Mouse (Mus musculus): Measurements from ENCODE around the gene Tnks1bp1.

The Tnks1bp1 gene

DNA sequence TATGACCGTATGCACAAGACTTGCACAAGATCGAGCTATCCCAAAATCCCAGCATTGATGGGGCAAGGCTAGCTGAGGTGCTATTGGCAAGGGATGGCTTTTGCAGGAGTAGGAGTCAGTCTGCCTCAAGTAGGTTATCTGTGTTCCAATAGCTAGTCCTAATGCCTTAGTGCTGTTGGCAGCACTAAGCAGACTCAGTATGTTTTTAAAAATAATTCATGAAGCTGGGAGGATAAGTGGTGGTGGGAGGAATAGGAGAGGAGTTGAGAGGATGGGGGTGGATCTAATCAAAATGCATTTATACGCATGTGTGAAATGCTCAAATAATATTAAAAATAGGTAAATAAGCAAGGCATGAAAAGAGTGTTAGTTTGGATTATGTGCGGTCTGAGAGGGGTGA is 43.5 kb downstream of the Tnks1bp1 start:
- DNase-seq (ENCODE audit: low read depth): no peak

DNA sequence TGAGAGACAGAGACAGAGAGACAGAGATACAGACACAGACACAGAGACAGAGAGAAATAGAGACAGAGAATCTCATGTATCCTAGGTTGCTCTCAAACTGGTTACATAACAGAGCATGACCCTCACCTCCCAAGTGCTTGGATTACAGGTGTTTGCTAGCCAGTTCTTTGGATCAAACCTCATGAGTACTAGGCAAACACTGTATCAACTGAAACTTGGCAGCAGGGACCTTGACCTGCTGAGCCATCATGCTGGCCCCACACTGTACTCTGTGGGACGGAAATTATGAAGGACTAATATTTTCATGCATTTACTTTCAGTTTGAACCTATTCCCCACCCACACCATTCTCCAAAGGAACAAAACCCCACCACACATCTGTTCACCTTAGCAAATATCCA is 45.6 kb downstream of the Tnks1bp1 start:
- no peak for DNase-seq (ENCODE audit: low read depth)

DNA sequence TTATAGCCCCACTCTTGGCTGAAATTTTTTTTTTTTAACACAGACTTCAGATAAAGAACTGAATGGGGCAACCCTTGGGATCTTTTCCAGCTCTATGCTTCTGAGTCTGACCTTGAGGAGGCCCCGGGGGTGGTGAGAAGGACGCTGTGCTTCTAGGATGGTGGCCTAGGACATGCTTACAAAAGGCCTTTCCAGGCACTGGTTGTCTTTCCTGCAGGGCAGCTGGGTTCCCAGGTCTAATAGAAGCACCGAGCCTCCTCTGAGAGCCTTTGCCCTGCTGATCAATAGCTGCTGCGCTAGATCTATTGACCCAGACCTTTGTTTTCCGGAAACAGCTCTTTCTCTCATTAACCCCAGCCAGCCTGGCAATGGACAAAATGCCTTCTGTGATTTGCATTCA is 48.1 kb downstream of the Tnks1bp1 start:
- DNase-seq (ENCODE audit: low read depth): no peak

DNA sequence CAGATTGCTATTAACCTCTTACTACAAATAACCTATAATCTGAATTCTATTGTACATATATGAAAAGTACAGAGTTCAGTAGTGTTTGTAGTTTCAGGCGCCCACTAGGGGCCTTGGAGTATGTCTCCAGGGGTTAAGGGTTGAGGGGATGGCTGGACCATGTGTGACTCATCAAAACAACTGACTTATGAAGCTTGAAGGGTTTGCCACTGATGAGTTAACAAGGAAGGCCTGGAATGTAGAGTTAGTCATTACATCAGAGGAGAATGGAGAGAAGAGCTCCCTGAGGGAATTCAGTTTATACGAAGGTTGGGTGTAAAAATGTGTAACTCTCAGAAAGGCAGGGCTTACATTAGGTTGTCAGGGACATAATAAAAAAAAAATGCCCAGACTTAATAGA is 50.2 kb downstream of the Tnks1bp1 start:
- DNase-seq (ENCODE audit: low read depth): no peak

DNA sequence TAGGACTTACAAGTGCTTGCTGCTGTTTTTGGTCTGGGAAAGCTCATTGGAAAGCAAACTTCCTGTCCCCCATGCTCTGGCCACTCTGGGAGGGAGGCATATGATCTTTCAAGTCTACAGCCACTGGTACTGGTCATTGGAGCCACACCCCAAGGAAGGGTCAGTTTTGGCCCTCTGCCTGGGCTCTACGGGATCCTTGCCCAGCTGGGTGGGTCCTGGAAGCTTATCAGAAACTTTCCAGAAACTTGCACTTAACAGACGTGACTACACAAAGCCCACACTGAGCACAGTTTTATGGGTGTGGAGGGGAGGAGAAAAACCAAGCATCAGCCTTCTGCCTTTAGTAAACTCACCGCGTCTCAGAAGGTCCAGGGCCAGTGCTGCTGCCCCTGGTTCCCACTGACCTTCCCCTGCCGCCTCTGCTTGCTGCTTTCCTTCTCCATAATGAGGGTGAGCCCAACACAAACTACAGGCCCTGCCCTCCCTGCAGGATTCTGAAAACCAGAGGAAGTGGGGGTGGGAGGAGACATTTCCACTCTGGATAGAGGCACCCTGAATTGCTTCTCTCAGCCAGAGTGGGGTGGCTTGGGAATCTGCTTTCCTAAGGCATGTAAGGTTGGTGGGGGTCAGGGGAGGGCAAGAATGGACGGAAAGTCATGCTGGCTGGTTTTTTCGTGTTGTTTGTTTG is 51.1 kb downstream of the Tnks1bp1 start:
- DNase-seq (ENCODE audit: low read depth): peak; percentile 75

DNA sequence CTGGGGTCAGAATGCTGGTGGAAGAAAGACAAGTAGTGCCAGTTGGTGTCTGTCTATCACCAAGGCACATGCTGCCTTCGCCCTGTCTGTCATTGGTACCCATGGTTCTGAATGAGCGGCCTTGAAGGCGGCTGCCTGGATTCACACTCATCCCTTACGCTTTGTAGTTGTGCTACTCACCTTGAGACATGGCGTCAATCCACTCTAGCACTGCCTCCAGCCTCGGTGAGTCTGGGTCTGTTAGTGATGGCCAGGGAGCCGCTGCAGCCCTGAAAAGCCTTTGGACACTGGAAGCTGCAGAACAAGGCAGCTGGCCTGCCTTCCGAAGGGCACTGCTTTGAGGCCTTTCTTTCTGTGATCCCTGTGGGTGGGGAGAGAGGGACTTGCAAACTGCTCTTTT is 55.4 kb downstream of the Tnks1bp1 start:
- no peak for DNase-seq (ENCODE audit: low read depth)

DNA sequence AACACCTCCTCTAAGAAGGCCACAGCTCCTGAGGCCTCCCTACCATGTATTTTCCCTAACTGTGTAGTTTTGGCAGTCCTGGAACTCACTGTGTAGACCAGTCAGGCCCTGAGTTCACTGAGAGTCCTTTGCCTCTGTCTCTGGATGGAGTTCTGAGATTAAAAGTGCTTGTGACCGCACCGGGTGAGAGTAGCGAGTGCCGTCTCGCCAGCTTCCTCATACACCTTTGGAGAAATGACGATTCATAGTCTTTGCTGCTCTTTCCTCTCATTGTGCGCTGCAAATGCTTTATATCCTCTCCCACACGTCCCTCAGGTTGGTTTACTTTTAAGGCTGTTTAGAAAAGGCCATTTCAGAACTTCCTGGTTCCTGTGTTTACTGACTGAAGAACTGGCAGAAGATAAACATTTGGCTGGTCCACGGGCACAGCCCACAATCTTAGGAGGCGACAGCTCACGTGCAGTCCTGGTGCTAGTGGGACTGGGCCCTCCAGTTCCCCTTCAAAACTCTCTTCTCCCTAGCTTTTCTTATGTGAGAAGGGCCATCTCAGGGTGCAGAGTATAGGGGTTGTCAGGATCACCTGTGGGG is 57.7 kb downstream of the Tnks1bp1 start:
- DNase-seq (ENCODE audit: low read depth): no peak

DNA sequence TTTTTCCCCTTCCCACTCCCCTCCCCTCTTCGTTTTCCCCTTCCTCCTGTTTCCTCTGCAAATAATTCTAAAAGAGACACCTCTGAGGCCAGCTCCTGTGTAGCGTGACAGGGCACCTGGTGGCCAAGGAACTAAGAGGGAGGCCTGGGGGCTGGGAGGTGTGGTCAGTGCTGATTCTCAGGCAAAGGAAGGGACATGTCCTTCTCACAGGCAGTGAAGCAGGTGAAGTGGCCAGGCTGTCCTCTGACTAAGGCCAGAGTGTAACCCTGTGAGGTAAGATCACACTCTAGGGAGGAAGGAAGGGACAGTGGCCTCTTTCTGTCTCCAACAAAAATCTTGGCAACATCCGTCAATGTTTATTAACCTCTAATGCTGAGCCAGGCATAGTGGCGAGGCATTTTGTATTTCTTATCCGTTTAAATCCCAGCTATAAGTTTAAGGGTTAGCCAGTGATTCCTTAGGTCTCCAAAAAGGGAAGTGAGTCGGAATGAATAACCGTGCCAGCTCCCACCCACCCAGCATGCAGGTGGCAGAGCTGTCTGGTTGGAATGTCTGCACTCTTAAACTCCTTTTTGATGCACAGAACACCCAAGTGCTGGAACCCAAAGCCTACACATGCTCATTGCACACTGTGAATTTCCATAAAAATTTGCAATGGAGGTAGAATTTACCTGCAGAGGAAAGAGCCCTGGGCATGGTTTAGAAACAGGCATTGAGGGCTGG is 58.4 kb downstream of the Tnks1bp1 start:
- no peak for DNase-seq (ENCODE audit: low read depth)

DNA sequence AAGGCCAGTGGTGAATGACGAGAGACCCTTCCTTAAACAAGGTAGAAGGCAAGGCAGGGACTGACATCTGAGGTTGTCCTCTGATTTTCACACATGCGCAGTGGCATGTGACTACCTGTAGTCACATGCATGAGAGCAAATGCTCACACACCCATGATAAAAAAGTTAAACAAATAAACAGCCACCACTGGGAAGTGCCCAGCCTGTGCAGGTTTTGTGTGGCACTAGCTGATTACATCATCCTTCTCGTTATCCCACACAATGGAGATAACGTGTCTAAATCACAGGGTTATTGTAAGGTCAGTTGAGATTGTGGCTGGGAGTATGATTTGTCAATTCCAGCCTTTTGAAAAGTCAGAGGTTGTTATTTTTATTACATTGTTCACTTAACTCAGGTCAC is 59.1 kb downstream of the Tnks1bp1 start:
- DNase-seq (ENCODE audit: low read depth): no peak

DNA sequence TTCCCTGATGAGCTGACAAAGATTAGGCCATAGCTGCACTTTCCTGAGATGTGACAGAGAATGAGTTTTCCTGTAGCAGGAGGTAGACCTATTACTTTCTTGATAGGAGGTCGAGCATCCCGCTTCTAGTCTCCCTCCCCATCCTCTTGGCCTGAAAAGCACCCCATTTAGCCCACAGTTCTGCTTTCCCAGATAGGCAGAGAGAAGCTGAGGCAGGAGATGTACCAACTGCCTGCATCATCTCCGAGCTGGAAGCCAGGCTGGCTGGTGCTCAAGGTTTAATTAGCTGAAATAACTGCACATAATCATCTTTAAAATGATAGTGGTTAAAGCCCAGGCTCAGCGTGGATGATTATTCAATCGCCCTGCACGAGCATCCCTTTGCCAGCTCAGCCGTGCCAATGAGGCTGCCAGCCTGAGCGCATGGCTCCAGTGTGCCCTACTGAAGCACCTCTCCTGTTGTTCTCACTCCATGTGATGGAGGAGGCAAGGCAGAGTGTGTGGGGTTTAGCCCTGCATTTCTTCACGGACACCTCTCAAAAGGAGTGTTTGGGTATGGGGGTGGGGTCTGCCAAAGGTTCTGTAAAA is 62.6 kb downstream of the Tnks1bp1 start:
- no peak for DNase-seq (ENCODE audit: low read depth)
